Mouse (Mus musculus) embryonic fibroblast, embryonic 13.5 days (primary cell): ENCODE measurements around the gene Arhgap20.

Experiments
- CTCF ChIP-seq: IDR thresholded peaks from 2 replicates; pipeline ENCODE4 v1.5.1; 2011; ENCODE audit warnings: mild to moderate bottlenecking, control low read depth, low read length, moderate library complexity, borderline replicate concordance; ENCODE audit not compliant: insufficient read depth
- POLR2A ChIP-seq: IDR thresholded peaks from 2 replicates; pipeline ENCODE4 v1.6.1; 2011; ENCODE audit warnings: low read depth, mild to moderate bottlenecking, control low read depth, low read length, moderate library complexity

- no peak for TF ChIP-seq POLR2A
- no peak for TF ChIP-seq CTCF
These were observed 25.3 kb upstream of the Arhgap20 start for GRCm38 (mm10) chr9:51739826-51740225.
